Mouse (Mus musculus): Measurements from ENCODE around the gene Nptx2.

DNA sequence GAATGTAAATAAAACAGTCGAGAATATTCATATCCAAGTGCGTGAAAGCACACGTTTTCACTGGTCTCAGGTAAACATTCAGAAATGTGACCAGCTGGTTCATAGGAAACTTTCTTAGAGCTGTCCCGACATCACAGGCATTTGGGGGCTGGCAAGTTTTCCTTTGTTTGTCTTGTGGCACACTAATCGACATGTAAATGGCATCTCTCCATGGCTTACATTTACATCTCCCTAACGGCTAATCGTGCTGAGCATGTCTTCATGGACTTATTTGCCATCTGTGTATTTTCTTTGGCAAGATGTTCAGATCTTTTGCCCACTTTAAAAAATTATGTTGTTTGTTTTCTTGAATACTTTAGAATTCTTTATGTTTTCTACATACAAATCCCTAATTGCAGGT, 49.2 kb upstream of the Nptx2 start:
- TF ChIP-seq POLR2A (IDR thresholded peaks at IDR 0.05; ENCODE audit: borderline replicate concordance, low read depth, low read length) (no peak), CTCF (IDR thresholded peaks at IDR 0.05; ENCODE audit: low read depth, low read length) (no peak)

Measured in bone marrow macrophage, adult 2 months (primary cell).